Mouse (Mus musculus): ENCODE results near the gene Gpr87.

Gpr87 gene

DNA sequence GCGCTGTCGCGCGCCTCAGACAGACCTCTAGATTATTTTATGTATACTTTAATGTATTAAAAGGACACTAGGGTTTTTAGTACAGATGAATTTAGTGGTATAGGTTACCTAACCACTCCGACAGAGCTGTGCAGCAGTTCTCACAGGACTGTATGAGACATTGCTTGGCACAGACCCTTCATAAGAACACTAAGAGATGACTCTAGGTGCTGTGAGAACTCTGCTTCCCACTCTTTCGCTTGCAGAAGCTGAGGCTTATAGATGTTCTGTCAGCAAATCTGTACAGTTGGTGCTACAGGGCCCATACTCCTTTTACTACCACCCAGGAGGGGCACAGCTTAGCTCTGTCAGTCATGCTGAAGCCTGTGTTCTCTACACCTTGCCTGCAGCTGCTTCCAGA, 3.2 kb downstream of the Gpr87 start:
- intact Hi-C loops (cut with DNase I): no loop called here

DNA sequence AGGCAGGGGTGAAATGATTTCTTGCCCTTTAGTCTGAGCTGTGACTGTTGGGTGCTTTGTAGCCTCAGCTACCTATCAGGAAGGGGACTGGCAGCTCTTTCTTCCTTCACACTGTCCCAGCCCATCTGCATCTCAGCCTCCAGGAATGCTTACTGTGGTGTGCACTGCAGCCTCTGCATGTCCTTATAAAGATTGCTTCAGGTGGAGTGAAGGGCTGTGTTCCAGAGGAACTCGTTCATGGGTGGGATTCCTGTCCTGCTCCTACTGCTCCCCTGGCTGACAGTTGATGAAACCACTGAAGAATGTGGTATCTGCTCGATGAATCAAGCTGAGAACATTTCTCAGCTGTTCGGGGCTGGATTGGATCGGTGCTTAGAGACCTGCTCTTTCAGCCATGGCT, 7.6 kb downstream of the Gpr87 start:
- intact Hi-C loops (cut with DNase I): no loop called here

DNA sequence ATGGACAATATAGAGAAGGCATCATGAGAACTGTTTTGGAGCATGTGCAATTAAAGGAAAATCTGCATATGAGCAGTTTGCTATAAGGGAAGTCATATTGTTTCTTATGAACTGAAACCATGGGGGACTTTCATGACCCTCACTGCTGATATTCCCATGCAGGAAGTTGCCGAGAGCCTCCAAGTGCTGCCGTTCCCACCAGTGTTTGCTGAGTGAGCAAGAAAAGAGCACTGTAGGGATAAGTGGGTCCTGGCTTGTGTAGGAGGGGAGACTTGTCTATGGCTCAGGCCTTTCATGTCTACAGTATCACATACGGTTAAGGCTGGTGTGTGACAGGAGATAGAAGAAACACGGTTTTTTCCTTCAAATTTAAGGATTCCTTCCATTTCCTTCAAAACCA, 9.2 kb downstream of the Gpr87 start:
- intact Hi-C loops (cut with DNase I): no loop called here

DNA sequence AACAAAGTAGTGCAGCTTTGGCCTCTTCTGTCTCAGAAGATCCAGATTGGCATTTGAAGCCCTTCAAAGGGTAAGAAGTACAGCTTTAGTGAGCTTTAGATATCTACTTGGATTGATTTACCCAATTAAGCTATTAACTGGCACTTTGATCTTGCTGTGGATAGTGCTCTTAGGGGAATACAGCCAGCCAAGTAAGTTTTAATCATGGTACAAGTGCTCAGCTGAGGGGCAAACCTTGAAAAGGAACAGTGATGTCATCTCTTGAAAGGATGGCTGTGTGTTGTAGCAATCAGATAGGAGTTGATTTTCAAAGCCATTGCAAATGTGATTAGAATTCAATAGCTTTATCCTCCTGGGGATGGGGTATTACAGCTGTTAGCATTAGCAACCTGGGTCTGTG, 12.8 kb downstream of the Gpr87 start:
- intact Hi-C loops (cut with DNase I): no loop called here

DNA sequence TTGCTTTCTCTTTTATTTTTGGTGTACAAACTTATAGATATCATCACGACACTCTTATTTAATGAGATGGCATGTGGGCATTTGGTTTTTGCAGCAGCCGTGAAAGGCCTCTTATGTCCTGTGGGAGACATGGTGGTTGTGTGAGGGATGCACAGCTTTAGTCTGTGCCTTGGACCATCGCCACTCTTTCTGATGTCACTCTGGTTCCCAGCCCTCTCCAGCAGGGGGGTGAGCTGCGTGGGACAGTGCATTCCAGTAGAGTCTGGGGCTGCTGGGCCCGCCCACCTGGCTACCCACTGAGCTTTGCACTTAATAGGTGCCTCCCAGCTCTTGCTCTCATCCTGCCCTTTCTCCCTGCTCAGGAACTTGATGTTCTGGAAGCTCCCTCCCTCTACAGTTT, 13.8 kb downstream of the Gpr87 start:
- intact Hi-C loops (cut with DNase I): no loop called here

DNA sequence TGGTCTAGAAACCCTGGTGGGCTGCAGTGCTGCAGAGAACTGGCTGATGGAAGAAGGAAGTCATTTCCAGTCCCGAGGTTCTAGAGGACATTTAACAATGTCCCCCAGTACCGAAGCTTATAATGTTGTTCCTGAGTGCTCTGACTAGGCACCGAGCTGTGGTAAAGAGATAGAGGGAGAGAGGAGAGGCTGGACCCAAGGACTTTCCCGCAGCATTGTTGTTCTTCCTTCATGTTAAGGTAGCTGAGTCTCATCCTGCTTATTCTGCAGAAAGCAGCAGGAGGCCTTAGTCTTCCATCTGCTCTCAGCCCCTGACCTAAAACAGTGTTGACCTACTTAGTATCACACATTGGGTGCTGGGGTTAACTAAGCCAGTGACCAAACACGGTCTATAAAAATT, 18.0 kb downstream of the Gpr87 start:
- intact Hi-C loops (cut with DNase I): loop anchor here (10.0 kb wide), 1 partner anchor 568 kb away; no protein-coding TSS in a partner anchor

DNA sequence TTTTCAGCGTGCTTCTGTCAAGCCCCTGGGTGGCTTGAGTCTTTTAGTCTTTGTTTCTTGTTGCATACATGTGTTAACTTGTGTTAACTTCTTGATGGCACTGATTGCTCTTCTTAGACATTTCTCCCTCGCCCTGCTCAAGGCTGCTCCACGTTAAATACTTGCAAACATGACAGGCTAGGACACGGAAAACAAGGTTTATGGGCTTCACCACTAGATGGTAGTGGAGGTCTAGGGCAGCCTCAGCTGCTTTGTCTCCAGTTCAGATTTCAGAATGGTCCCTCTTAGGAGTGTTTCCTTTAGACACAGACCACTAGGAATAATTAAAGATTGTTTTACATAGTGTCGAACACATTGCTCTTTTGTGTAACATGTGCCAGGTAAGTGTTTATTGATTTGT, 19.7 kb downstream of the Gpr87 start:
- intact Hi-C loops (cut with DNase I): loop anchor here (2.0 to 10.0 kb wide), 2 partner anchors 34 to 570 kb away; no protein-coding TSS in a partner anchor

DNA sequence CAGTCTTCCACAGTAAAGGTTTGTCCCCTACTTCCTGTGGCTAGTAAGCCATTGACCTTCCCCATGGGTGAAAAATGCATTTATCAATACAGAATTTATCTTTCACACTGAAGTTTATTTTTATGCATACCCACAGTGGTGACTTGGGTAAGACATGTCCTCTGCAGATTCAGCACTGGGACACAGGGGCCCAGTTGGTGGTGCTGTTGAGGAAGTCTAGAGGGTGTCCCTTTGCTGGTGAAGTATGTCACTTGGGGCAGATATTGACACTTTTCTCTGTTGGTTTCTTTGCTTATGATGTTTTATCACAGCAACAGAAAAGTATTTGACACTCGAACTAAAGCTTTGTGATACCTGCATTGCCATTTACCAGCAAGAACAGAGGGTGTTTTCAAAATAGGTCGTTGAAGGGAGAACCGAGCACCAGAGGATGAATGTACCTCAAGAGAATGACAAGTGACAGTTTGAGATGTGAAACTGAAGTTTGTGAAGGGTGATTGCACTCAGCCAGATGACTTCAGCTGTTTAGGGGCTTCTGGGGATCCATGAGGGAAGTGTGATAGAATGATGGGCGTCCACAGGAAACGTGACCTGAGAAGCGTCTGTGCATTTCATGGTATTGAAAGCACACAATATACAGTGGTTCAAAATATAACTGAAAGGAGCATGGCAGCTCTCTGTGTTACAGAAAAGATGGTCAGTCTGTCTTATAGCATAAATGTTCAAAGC, 20.3 kb downstream of the Gpr87 start:
- intact Hi-C loops (cut with DNase I): loop anchor here (2.0 to 10.0 kb wide), 2 partner anchors 34 to 570 kb away; no protein-coding TSS in a partner anchor

DNA sequence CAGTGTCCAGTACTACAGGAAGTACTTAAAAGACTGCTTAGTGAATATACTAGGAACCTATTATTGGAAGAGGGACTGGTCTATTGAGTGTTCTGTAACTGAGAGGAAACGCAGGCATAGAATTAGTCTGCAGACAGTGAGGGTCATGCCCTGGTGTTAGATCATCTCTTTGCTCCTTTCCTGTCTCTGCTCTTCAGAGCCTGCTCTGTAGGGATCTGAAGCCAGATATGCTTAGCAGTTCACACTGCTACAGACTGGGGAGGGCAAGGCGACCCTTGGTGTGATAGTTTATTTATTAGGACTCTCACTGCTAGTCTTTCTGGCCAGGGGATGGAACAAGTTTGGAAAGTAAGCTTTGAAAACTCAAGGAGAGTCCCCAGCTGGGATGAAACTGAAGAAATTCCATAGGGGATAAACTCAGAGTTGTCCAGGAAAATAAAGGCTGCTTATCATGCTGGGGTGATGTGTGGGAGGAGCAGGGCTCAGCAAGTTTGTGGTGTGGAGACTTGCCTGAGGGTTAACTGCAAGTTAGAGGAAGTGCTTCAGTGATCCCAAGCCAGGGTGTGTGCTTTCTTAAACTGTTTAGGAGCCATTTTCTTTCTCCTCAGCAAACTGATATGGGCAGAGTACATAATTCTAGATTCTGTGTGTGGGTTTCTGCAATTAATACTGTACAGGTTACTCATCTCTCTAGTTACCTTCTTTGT, 24.8 kb downstream of the Gpr87 start:
- intact Hi-C loops (cut with DNase I): loop anchor here (2.0 to 10.0 kb wide), 3 partner anchors 49 to 575 kb away; no protein-coding TSS in a partner anchor

DNA sequence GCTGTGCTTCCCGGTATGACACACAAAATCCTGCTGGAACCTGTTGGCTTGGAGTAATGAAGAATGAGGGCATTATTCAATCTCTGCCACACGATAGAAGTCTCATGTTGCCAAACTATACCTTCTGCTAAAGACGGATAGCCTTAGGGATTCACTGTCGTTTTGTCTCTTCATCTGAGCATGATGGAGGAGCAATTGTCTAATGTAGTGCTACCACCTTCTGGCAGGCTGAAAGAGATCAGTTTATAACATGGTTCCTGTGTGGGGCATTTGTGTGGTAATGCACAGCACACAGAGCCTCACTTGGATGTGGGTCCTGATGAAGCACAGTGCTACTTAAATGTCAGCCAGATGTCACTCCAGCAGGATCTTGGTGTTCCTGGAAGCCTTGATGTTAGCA, 25.7 kb downstream of the Gpr87 start:
- intact Hi-C loops (cut with DNase I): loop anchor here (2.0 to 10.0 kb wide), 2 partner anchors 48 to 94 kb away; no protein-coding TSS in a partner anchor

DNA sequence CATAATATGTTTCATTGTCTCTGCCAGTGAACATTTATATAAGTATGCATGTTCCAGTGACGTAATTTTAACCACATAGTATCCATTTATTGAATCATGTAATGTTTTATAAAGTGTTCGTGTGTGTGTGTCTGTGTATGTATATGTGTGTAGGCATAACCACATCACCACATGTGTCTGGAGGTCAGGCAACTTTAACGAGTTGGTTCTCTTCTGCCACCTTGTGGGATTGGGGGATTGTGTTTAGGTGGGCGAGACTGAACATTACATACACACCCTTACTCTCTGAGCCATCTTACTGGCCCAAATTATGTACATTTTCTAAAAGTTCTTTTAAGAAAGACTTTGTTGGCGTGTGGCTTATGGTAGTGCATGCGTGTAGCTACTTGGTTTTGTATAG, 26.4 kb downstream of the Gpr87 start:
- intact Hi-C loops (cut with DNase I): loop anchor here (2.0 to 10.0 kb wide), 2 partner anchors 48 to 94 kb away; no protein-coding TSS in a partner anchor

DNA sequence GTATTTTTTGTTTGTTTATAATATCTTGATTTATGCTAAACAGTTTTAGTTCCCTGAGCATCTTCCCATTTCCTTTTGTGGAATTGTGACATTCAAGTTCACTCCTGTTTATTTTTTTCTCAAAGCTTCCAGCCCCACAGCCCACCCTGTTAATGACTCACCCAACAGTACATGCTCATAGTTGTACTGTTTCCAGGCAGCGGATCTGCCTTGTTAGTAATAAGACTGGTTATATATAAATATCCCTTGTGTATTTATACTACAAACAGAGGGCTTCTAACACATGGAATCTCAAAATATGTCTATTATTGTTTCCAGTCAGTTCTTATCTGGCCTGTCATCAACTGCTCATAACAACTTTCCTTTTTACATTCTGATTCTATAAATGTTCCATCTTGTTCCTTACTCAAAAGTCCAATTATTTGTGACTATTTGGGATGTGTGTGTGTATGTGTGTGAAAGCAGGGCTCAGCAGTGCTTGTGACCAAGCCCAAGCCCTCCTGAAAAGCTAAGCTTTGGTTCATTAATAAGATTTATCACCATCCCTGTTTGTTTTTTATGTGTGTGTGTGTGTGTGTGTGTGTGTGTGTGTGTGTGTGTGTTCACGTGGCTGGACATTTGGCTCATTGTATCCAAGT, 27.4 kb downstream of the Gpr87 start:
- intact Hi-C loops (cut with DNase I): loop anchor here (2.0 to 10.0 kb wide), 2 partner anchors 47 to 93 kb away; no protein-coding TSS in a partner anchor

DNA sequence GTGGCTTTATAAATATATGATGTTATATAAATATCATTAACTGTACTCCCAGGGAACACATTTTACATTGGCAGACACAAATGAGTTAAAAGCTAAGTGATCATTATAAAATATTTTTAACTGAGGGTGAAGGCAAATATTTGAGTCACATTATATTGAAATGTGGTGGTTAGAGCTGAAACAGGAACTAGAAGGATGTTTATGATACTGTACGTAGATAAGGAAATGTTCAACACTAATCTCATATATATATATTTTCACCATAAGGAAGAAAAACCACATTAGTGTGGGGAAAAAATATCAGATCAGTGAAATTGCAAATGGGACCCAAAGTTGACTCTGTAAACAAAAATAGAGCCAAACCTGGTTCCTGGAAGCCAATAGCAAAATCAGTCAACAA, 34.4 kb downstream of the Gpr87 start:
- intact Hi-C loops (cut with DNase I): loop anchor here (10.0 kb wide), 1 partner anchor 86 kb away; no protein-coding TSS in a partner anchor

DNA sequence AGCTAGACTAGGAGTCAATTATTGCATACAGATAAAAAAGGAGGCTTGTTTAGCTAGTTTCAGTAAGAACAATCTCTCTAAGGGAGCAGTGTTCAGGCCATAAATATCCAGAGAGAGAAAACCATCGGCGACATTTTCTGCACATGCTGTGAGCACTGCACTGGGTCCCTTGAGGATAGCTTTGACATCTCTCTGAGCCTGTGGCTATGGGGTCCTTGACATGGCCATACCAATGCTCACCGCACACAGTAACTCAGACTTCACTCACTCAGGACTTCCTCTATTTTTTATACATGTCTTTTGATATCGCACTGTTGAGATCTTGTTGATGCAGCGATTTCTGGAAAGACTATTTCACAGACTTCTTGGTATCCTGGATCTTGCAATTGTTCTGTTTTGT, 37.9 kb downstream of the Gpr87 start:
- intact Hi-C loops (cut with DNase I): no loop called here

DNA sequence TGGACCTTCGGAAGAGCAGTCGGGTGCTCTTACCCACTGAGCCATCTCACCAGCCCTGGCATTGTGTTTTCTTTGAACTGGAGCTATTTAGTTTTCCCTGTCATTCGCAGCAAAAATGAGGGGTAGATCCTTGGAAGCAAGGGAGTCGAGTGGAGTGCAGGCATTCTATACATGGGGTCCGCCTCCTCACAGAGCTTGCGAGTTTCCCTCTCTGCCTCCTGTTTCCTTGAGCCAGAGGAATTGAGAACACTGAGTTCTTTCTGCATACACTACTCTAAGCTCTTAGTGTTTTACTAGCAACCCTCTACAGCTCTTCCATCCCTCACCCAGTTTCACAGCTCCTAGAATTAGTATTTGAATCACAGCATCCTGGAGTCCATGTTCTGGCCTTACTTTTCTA, 39.5 kb downstream of the Gpr87 start:
- intact Hi-C loops (cut with DNase I): no loop called here

DNA sequence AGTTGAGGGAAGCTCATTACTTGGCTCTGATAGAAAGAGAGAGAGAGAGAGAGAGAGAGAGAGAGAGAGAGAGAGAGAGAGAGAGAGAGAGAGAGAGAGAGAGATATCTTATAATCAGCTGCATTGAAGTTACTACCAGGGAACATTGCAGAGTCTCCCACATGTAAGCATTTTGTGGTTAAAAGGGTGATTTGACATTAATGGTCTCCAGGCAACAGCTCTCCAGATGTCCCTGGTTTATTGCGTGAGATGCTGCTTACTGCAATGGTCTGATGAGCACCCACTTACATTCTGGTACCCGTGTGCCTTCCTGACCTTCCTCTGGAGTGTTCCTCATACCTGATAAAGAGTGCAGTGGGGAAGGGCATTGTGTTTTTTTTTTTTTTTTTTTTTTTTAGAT, 40.0 kb downstream of the Gpr87 start:
- intact Hi-C loops (cut with DNase I): no loop called here

DNA sequence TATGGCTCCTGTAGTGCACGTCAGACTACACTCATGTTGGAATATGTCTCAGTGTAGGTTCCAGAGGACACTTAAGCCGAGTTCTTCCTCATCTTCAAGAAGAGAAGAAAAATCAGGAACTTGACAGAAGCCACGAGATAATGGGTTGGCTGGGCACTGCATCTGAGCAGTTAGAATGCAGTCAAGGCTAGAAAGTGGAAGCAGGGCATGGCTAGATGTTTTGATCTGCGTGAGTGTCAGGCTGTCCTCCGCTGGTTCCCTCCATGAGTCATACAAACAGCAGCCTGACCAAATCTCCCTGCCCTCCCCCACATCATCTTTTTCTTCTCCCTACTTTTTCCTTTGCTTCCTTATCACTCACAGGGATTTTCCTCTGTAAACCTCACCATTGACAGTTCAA, 41.5 kb downstream of the Gpr87 start, which contains the start of gene P2ry14:
P2ry14 (minus strand) TSS at position 195 of the 400 bp plus-strand sequence.
- intact Hi-C loops (cut with DNase I): no loop called here

DNA sequence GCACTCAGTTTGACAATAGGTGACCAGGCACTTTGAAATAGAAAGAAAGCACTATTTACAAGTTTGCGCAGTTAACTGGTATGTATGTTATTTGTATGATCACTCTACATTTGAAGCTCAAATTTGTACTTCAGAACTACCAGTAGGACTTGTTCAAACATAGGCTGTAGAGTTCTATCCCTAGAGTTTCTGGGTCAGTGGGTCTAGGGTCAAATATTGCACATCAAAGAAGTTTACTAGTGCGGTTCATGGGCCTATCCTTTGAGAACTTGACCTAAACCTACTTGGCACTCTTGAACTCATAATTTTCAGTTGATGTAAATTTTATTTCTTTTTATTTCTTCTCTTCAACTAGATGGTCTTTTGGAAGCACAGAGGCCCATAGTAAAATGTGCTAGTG, 44.3 kb downstream of the Gpr87 start:
- intact Hi-C loops (cut with DNase I): no loop called here

DNA sequence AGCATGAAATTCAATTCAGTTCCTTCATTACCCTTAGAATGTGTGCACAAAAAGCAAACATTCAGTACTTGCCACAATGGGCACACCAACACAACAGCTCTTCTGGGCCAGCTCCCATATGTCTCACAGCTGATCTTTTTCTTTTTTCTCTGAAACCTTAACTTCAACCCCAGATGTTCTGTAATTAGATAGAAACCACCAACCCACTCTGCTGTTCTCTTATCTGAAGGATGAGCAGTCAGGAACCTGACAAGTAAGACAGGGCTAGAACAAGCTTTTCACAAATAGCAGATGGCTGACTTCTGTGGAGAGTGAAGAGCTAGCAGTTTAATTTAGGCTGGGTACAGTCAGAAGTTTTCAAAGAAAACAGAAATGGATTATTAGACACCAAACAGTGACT, 45.3 kb downstream of the Gpr87 start:
- intact Hi-C loops (cut with DNase I): no loop called here

DNA sequence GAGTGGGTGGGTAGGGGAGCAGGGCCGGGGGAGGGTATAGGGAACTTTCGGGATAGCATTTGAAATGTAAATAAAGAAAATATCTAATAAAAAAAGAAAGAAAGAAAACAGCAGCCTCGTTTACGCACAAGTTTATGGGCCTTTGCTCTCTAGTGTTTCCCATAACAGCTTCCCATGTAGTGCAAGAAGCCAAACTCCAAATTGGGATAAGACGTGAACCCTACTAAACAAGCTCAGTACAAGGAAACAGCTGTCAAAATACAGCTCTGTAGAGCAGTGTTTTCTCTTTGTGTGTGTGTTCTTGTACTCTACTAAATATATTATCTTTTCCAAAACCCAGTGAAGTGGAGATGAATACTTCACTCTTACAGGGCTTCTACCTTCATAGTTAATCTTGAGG, 49.7 kb downstream of the Gpr87 start:
- intact Hi-C loops (cut with DNase I): no loop called here

DNA sequence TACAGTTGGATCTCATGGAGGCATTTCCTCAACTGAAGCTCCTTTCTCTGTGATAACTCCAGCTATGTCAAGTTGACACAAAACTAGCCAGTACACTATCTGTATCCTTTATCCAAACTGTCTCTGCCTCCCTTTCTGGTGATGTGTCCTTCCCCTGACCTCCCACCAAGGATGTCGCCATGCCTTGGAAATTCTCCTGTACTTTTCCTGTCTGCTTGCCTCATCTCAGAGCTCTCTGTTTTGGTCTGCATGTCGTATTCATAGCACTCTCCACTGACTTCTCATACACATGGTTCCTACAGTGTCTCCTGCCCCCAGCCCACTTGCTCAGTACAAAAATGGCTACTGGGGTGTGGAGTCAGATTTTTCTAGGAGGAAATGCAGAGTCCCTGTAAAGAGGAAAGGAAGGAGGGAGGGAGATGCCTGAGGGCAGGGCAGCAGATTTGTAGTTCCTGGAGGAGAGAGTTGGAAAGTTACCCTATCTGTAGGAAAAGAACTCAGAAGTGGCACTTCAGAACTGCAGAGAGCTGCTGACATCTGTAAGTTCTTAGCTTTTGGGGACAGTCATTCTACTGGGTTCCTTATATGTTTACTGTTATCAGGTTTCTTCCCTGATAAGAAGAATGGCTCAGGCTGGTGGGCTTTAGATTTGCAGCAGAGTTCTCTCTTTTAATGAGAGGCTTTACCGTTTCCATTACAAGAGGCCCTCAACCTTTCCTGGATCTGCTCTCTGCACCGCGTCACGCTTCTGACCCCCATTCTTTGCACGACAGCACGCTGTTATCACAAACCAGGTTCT, 53.2 kb downstream of the Gpr87 start:
- intact Hi-C loops (cut with DNase I): no loop called here
